Mouse (Mus musculus): ENCODE results near the gene Zfp1. TPM values are rescaled to one million over a fixed set of nuclear protein-coding genes. Genes with fewer than 3 reads are reported as not detected.
"Not testable (repeated sequence)": the region's sequence is repeated elsewhere in the genome, so short reads cannot be mapped to it uniquely, and the experiment has no call there.

Zfp1 gene
- total and polyA plus RNA-seq, 2 experiments from 2014 or later = 24.7 to 34.3 TPM

DNA sequence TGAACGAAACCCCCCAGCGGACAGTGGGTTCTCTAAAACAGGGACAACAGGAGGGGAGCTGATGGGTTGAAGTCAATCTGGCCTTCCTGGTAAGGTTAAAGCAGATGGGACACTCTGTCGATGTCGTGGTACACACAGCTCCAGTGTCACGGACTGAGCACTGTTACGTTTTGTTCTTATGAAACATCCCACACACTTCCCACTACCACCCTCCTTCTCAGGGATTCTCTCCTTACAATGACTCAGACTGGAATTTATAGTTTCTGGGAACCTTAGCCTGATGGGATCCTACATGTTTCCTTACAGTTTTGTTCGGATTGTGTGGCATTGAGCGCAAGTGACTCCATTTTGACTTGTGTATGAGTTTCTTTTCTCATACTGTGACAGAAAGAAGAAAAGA, 11.6 kb upstream of the Zfp1 start:
- WGBS = 90% methylated on average over 8 of the region's 8 CpGs
- Histone ChIP-seq H3K4me3 (ENCODE audit: low read depth, low read length) (no peak overlapping the region), H3K4me2 (ENCODE audit: low read depth) (no peak overlapping the region), H3K9me3 (ENCODE audit: low read length) (no peaks in the 10 kb centered on the region), H3K4me1 (ENCODE audit: insufficient read depth) (no peaks in the 10 kb centered on the region), H3K36me3 (ENCODE audit: insufficient read depth) (peaks cover 6% of the 10 kb centered on the region), H3K9ac (no peak overlapping the region), H3K27me3 (ENCODE audit: insufficient read depth, low read length) (no peaks in the 10 kb centered on the region), H3K27ac (ENCODE audit: low read depth, low read length) (no peak overlapping the region)
- DNase-seq (no peak), ATAC-seq (no peak)
- no peak for TF ChIP-seq CTCF (IDR thresholded peaks at IDR 0.05; ENCODE audit: low read depth)

DNA sequence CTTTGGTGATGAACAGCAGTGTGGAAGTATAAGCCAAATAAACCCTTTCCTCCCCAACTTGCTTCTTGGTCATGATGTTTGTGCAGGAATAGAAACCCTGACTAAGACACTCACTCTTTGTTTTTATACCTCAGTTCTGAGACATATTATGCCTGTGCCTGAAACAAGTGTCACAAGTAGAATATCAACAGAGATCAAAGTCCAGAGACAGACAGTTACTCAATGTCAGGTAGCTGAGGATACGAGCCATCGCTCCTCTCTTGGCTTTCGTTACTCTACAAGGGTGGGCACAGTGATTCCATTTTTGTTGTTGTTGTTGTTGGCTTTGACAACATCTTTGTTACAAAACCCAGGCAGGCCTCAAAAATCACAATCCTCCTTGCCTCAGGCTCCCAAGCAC, 10.2 kb upstream of the Zfp1 start:
- 93% methylated on average over 3 of the region's 3 CpGs for WGBS
- H3K27ac ChIP-seq (ENCODE audit: low read depth, low read length) = no peak overlapping the region
- H3K4me2 ChIP-seq (ENCODE audit: low read depth) = no peak overlapping the region
- no peaks in the 10 kb centered on the region for H3K4me1 ChIP-seq (ENCODE audit: insufficient read depth)
- peaks cover 6% of the 10 kb centered on the region for H3K36me3 ChIP-seq (ENCODE audit: insufficient read depth)
- DNase-seq (no peak), ATAC-seq (no peak)
- no peaks in the 10 kb centered on the region for H3K9me3 ChIP-seq (ENCODE audit: low read length)
- TF ChIP-seq CTCF (IDR thresholded peaks at IDR 0.05; ENCODE audit: low read depth) = no peak
- H3K4me3 ChIP-seq (ENCODE audit: low read depth, low read length) = no peak overlapping the region
- no peaks in the 10 kb centered on the region for H3K27me3 ChIP-seq (ENCODE audit: insufficient read depth, low read length)
- H3K9ac ChIP-seq = no peak overlapping the region

GRCm38 (mm10) chr8:111638086-111638485, 5.1 kb upstream of the Zfp1 start:
- ATAC-seq = no peak
- no peak for TF ChIP-seq CTCF (IDR thresholded peaks at IDR 0.05; ENCODE audit: low read depth)

GRCm38 (mm10) chr8:111641064-111641463, 2.1 kb upstream of the Zfp1 start:
- 95% methylated on average over 2 of the region's 2 CpGs for WGBS
- no peak overlapping the region for H3K27ac ChIP-seq (ENCODE audit: low read depth, low read length)
- no peak overlapping the region for H3K9ac ChIP-seq

More at GRCm38 (mm10) chr8:111638086-111638485, 5.1 kb upstream of the Zfp1 start:
- no peaks in the 10 kb centered on the region for H3K27me3 ChIP-seq (ENCODE audit: insufficient read depth, low read length)
- H3K36me3 ChIP-seq (ENCODE audit: insufficient read depth) = no peaks in the 10 kb centered on the region
- DNase-seq = no peak
- no peaks in the 10 kb centered on the region for H3K4me1 ChIP-seq (ENCODE audit: insufficient read depth)
- no peak overlapping the region for H3K4me2 ChIP-seq (ENCODE audit: low read depth)
- no peak overlapping the region for H3K27ac ChIP-seq (ENCODE audit: low read depth, low read length)
- H3K4me3 ChIP-seq (ENCODE audit: low read depth, low read length) = no peak overlapping the region
- no peak overlapping the region for H3K9ac ChIP-seq
- H3K9me3 ChIP-seq (ENCODE audit: low read length) = no peaks in the 10 kb centered on the region

GRCm38 (mm10) chr8:111642496-111642895, 705 bp upstream of the Zfp1 start:
- 63% methylated on average over 5 of the region's 5 CpGs for WGBS
- Histone ChIP-seq H3K4me1 (ENCODE audit: insufficient read depth) (no peaks in the 10 kb centered on the region), H3K27ac (ENCODE audit: low read depth, low read length) (no peak overlapping the region; the same call in 1 of the 2 replicates), H3K27me3 (ENCODE audit: insufficient read depth, low read length) (no peaks in the 10 kb centered on the region), H3K9me3 (ENCODE audit: low read length) (no peaks in the 10 kb centered on the region), H3K9ac (0 out of 2 replicates have a peak overlapping the region, but pooled peaks have one; percentile 87), H3K4me2 (ENCODE audit: low read depth) (peak overlapping the region; percentile 55), H3K4me3 (ENCODE audit: low read depth, low read length) (0 out of 2 replicates have a peak overlapping the region, but pooled peaks have one; percentile 87), H3K36me3 (ENCODE audit: insufficient read depth) (no peaks in the 10 kb centered on the region)
- no peak for DNase-seq
- no peak for ATAC-seq
- TF ChIP-seq CTCF (IDR thresholded peaks at IDR 0.05; ENCODE audit: low read depth) = no peak

More at GRCm38 (mm10) chr8:111641064-111641463, 2.1 kb upstream of the Zfp1 start:
- Histone ChIP-seq H3K36me3 (ENCODE audit: insufficient read depth) (no peaks in the 10 kb centered on the region), H3K27me3 (ENCODE audit: insufficient read depth, low read length) (no peaks in the 10 kb centered on the region), H3K9me3 (ENCODE audit: low read length) (no peaks in the 10 kb centered on the region), H3K4me2 (ENCODE audit: low read depth) (no peak overlapping the region), H3K4me1 (ENCODE audit: insufficient read depth) (no peaks in the 10 kb centered on the region), H3K4me3 (ENCODE audit: low read depth, low read length) (no peak overlapping the region)
- no peak for TF ChIP-seq CTCF (IDR thresholded peaks at IDR 0.05; ENCODE audit: low read depth)
- DNase-seq (no peak), ATAC-seq (no peak)

DNA sequence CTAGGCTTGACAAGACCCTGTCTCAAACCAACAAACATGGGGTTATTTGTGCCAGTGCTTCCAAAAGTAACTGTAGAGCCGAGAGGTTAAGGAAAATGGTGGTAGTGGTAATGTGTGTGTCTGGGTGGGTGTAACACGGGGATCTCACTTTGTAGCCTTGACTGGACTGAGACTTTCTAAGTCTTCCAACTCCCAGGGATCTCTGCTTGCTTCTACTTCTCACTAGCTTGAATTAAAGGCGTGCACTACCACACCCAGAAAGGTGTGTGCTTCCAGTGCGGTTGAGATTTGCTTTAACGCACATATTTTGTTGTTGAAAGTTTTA, 300 bp upstream of the Zfp1 start:
- no peak for DNase-seq
- Histone ChIP-seq H3K9ac (peak overlapping the region; percentile 87), H3K4me2 (ENCODE audit: low read depth) (peak overlapping the region; percentile 55), H3K27ac (ENCODE audit: low read depth, low read length) (no peak overlapping the region; the same call in 1 of the 2 replicates), H3K36me3 (ENCODE audit: insufficient read depth) (no peaks in the 10 kb centered on the region), H3K27me3 (ENCODE audit: insufficient read depth, low read length) (no peaks in the 10 kb centered on the region), H3K4me1 (ENCODE audit: insufficient read depth) (no peaks in the 10 kb centered on the region), H3K9me3 (ENCODE audit: low read length) (no peaks in the 10 kb centered on the region), H3K4me3 (ENCODE audit: low read depth, low read length) (peak overlapping the region; percentile 87)
- ATAC-seq = peak; percentile 9
- TF ChIP-seq CTCF (IDR thresholded peaks at IDR 0.05; ENCODE audit: low read depth) = no peak
- 11% methylated on average over 5 of the region's 5 CpGs for WGBS

GRCm38 (mm10) chr8:111644286-111645051, 1.3 kb downstream of the Zfp1 start:
- not testable (repeated sequence) for H3K27me3 ChIP-seq (ENCODE audit: insufficient read depth, low read length); H3K36me3 ChIP-seq (ENCODE audit: insufficient read depth); ATAC-seq; H3K4me1 ChIP-seq (ENCODE audit: insufficient read depth); H3K9me3 ChIP-seq (ENCODE audit: low read length)
- peak overlapping the region; percentile 96 for H3K27ac ChIP-seq (ENCODE audit: low read depth, low read length)
- H3K9ac ChIP-seq = peak overlapping the region; percentile 87; the same call in 1 of the 2 replicates
- peak overlapping the region; percentile 55 for H3K4me2 ChIP-seq (ENCODE audit: low read depth)
- 49% methylated on average over 12 of the region's 12 CpGs for WGBS
- DNase-seq = peak; percentile 20
- peak overlapping the region; percentile 87 for H3K4me3 ChIP-seq (ENCODE audit: low read depth, low read length)

Data from forebrain, postnatal 0 days (tissue).